Mouse (Mus musculus): Measurements from ENCODE around the gene Irak4. TPM values are rescaled to one million over a fixed set of nuclear protein-coding genes. Genes with fewer than 3 reads are reported as not detected.

Gene Irak4
- 2.6 and 2.8 TPM in 2 replicates for polyA plus RNA-seq (2016; fragmentation: Nextera tagmentation; extraction: Ambion mirVana)

GRCm38 (mm10) chr15:94543409-94544051 is at the start of gene Irak4, which contains the start of gene Pus7l:
Gene Irak4 (plus strand): TSS chr15:94543643.
Gene Pus7l (minus strand): TSS chr15:94543547.
- H3K9ac ChIP-seq = peak within 1 kb of the TSS; percentile 60
- H3K4me1 ChIP-seq = peaks cover 5% of the 10 kb centered on the region; the same call in 1 of the 2 replicates
- H3K9me3 ChIP-seq = no peaks in the 10 kb centered on the region
- H3K27me3 ChIP-seq = no peaks in the 10 kb centered on the region
- no peaks in the 10 kb centered on the region for H3K36me3 ChIP-seq (replicated peaks)
- peak within 1 kb of the TSS; percentile 56 for H3K4me3 ChIP-seq (replicated peaks)
- no peak within 1 kb of the TSS for H3K27ac ChIP-seq
- WGBS = 0% methylated on average over 45 of the region's 45 CpGs
- peak within 1 kb of the TSS; percentile 67 for H3K4me2 ChIP-seq
- peak; percentile 98 for ATAC-seq (ENCODE audit: low FRiP score)

DNA sequence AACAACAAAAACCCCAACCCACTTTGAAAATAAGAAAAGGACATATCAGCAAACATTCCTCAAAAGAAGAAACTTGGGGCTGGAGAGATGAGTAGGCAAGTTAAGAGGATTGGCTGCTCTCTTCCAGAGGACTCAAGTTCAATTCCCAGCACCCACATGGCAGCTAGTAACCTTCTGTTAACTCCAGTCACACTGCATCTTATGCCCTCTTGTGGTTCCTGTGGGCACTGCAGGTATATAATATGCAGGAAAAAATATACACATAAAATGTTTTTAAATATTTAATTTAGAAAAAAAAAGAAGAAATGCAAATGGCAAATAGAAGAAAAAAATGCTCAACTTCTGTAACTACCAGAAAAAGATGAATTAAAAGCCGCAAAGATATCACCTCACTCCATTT is 49.0 kb upstream of the Irak4 start:
- no peak for ATAC-seq (ENCODE audit: low FRiP score)
- no peaks in the 10 kb centered on the region for H3K4me1 ChIP-seq
- WGBS = 95% methylated on average over 1 of the region's 1 CpGs

DNA sequence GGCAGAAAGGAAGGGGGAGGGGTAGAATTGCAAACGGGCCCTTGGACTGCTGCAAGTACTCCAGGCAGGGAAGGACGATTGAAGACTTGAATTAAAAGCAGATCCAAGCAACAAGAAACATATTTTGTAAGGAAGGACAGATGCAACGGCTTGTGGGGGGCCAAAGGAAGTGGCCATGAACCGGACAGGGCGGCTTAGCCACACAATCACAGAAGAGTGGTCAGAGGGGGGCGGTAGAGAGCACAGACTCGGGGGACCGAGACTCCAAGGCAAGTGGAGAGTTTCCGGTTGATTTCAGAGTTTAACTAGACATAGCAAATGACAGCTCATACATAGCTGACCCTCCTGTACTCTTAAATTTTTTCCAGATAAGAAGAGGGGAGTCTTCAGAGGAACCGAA is 47.5 kb upstream of the Irak4 start:
- no peaks in the 10 kb centered on the region for H3K27me3 ChIP-seq
- H3K4me2 ChIP-seq = no peak overlapping the region
- H3K9ac ChIP-seq = no peak overlapping the region
- WGBS = 72% methylated on average over 10 of the region's 10 CpGs
- H3K4me1 ChIP-seq = no peaks in the 10 kb centered on the region
- H3K36me3 ChIP-seq (replicated peaks) = no peaks in the 10 kb centered on the region
- no peak overlapping the region for H3K27ac ChIP-seq
- no peak overlapping the region for H3K4me3 ChIP-seq (replicated peaks)
- 0 out of 2 replicates have a peak, but pooled peaks cover 3% of the 10 kb centered on the region for H3K9me3 ChIP-seq
- ATAC-seq (ENCODE audit: low FRiP score) = no peak

More for the DNA sequence above, 49.0 kb upstream of the Irak4 start:
- H3K4me2 ChIP-seq = no peak overlapping the region
- no peak overlapping the region for H3K9ac ChIP-seq
- no peak overlapping the region for H3K27ac ChIP-seq
- H3K9me3 ChIP-seq = 0 out of 2 replicates have a peak, but pooled peaks cover 3% of the 10 kb centered on the region
- H3K27me3 ChIP-seq = no peaks in the 10 kb centered on the region
- no peaks in the 10 kb centered on the region for H3K36me3 ChIP-seq (replicated peaks)
- no peak overlapping the region for H3K4me3 ChIP-seq (replicated peaks)

GRCm38 (mm10) chr15:94499260-94499659 is 44.2 kb upstream of the Irak4 start:
- no peak overlapping the region for H3K4me2 ChIP-seq
- 0 out of 2 replicates have a peak, but pooled peaks cover 3% of the 10 kb centered on the region for H3K9me3 ChIP-seq
- no peaks in the 10 kb centered on the region for H3K27me3 ChIP-seq
- 78% methylated on average over 1 of the region's 1 CpGs for WGBS
- H3K36me3 ChIP-seq (replicated peaks) = no peaks in the 10 kb centered on the region
- H3K9ac ChIP-seq = no peak overlapping the region
- no peak overlapping the region for H3K27ac ChIP-seq
- H3K4me3 ChIP-seq (replicated peaks) = no peak overlapping the region
- peaks cover 9% of the 10 kb centered on the region for H3K4me1 ChIP-seq
- no peak for ATAC-seq (ENCODE audit: low FRiP score)

GRCm38 (mm10) chr15:94503451-94504215 is 39.8 kb upstream of the Irak4 start:
- Histone ChIP-seq H3K9me3 (no peaks in the 10 kb centered on the region), H3K36me3 (replicated peaks) (no peaks in the 10 kb centered on the region), H3K4me2 (no peak overlapping the region), H3K4me3 (replicated peaks) (no peak overlapping the region), H3K27me3 (no peaks in the 10 kb centered on the region), H3K27ac (no peak overlapping the region), H3K4me1 (peaks cover 13% of the 10 kb centered on the region), H3K9ac (no peak overlapping the region)
- no peak for ATAC-seq (ENCODE audit: low FRiP score)
- WGBS = 76% methylated on average over 12 of the region's 12 CpGs

- H3K4me3 ChIP-seq (replicated peaks) = no peak overlapping the region
- no peak for ATAC-seq (ENCODE audit: low FRiP score)
- H3K27me3 ChIP-seq = no peaks in the 10 kb centered on the region
- no peak overlapping the region for H3K9ac ChIP-seq
- no peaks in the 10 kb centered on the region for H3K36me3 ChIP-seq (replicated peaks)
- no peaks in the 10 kb centered on the region for H3K4me1 ChIP-seq
- H3K9me3 ChIP-seq = no peaks in the 10 kb centered on the region
- 75% methylated on average over 16 of the region's 16 CpGs for WGBS
- no peak overlapping the region for H3K27ac ChIP-seq
- H3K4me2 ChIP-seq = no peak overlapping the region
Measured at GRCm38 (mm10) chr15:94517913-94518491, 25.4 kb upstream of the Irak4 start.

DNA sequence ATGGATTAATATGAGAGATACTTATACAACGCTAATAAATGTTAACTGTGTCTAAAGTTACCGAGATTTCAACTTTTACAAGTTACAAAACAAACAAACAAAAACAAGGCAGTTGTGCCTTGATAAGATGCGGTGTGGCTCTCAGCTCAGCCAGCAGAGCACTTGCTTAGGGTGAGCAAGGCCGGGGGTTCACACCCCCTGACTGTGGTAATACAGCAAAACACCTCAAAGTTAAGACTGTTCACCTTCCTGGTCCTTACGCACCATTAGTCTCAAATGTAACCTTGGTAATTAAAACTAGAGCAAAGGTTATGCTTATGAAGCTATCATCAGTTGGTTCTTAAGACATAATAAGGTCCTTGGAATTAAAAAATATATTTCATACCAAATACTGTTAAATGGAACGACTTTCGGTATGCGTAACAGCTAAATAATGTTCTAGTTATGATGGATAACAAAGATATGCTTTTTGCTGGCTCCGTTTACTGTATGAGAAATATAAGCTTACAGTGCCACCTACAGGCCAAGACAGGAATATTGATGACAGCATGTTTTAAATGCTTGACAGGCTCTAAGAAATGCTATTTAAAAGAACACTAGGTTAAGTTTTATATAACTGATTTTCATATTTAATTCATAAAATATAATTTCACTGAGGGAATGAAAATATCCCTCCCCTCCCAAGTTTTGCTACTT is 23.1 kb upstream of the Irak4 start:
- H3K27me3 ChIP-seq = no peaks in the 10 kb centered on the region
- no peaks in the 10 kb centered on the region for H3K4me1 ChIP-seq
- H3K9ac ChIP-seq = no peak overlapping the region
- H3K9me3 ChIP-seq = no peaks in the 10 kb centered on the region
- H3K27ac ChIP-seq = no peak overlapping the region
- H3K36me3 ChIP-seq (replicated peaks) = no peaks in the 10 kb centered on the region
- ATAC-seq (ENCODE audit: low FRiP score) = peak; percentile 39; the same call in 1 of the 2 replicates
- 47% methylated on average over 9 of the region's 9 CpGs for WGBS
- H3K4me3 ChIP-seq (replicated peaks) = no peak overlapping the region
- H3K4me2 ChIP-seq = no peak overlapping the region

DNA sequence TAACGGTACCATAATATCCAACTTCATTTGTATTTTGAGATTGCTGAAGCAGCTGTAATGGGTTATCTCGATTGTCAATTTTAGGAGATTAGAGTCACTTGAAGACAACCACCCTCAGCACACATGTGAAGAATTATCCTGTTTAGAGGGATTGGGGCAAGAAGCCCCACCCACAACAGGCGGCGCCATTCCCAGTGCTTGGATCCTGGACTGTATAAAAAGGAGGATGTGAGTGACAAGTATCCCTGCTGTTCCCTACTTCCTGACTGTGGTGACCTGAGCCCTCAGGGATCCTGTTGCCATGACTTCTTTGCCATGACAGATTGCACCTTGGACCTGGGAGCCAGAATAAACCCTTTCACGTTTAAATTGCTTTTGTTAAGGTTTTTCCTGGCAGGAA is 22.5 kb upstream of the Irak4 start:
- no peak overlapping the region for H3K4me3 ChIP-seq (replicated peaks)
- H3K36me3 ChIP-seq (replicated peaks) = no peaks in the 10 kb centered on the region
- H3K27ac ChIP-seq = no peak overlapping the region
- no peaks in the 10 kb centered on the region for H3K27me3 ChIP-seq
- no peaks in the 10 kb centered on the region for H3K9me3 ChIP-seq
- WGBS = 79% methylated on average over 5 of the region's 5 CpGs
- no peak for ATAC-seq (ENCODE audit: low FRiP score)
- no peak overlapping the region for H3K9ac ChIP-seq
- no peak overlapping the region for H3K4me2 ChIP-seq
- H3K4me1 ChIP-seq = no peaks in the 10 kb centered on the region

GRCm38 (mm10) chr15:94523251-94523650 is 20.2 kb upstream of the Irak4 start:
- ATAC-seq (ENCODE audit: low FRiP score) = no peak

GRCm38 (mm10) chr15:94524956-94525355 is 18.5 kb upstream of the Irak4 start:
- H3K27me3 ChIP-seq = no peaks in the 10 kb centered on the region
- no peaks in the 10 kb centered on the region for H3K4me1 ChIP-seq
- H3K9me3 ChIP-seq = no peaks in the 10 kb centered on the region
- H3K27ac ChIP-seq = no peak overlapping the region
- H3K36me3 ChIP-seq (replicated peaks) = 0 out of 2 replicates have a peak, but pooled peaks cover 6% of the 10 kb centered on the region
- 90% methylated on average over 12 of the region's 12 CpGs for WGBS
- H3K4me3 ChIP-seq (replicated peaks) = no peak overlapping the region
- no peak overlapping the region for H3K9ac ChIP-seq
- no peak for ATAC-seq (ENCODE audit: low FRiP score)
- no peak overlapping the region for H3K4me2 ChIP-seq

More at GRCm38 (mm10) chr15:94523251-94523650, 20.2 kb upstream of the Irak4 start:
- 0 out of 2 replicates have a peak, but pooled peaks cover 6% of the 10 kb centered on the region for H3K36me3 ChIP-seq (replicated peaks)
- H3K9ac ChIP-seq = no peak overlapping the region
- H3K27ac ChIP-seq = no peak overlapping the region
- no peaks in the 10 kb centered on the region for H3K9me3 ChIP-seq
- H3K4me3 ChIP-seq (replicated peaks) = no peak overlapping the region
- no peaks in the 10 kb centered on the region for H3K27me3 ChIP-seq
- H3K4me2 ChIP-seq = no peak overlapping the region
- no peaks in the 10 kb centered on the region for H3K4me1 ChIP-seq
- 94% methylated on average over 28 of the region's 28 CpGs for WGBS

- no peaks in the 10 kb centered on the region for H3K27me3 ChIP-seq
- no peak overlapping the region for H3K27ac ChIP-seq
- H3K4me2 ChIP-seq = no peak overlapping the region
- H3K36me3 ChIP-seq (replicated peaks) = 0 out of 2 replicates have a peak, but pooled peaks cover 14% of the 10 kb centered on the region
- no peak for ATAC-seq (ENCODE audit: low FRiP score)
- no peaks in the 10 kb centered on the region for H3K4me1 ChIP-seq
- no peak overlapping the region for H3K9ac ChIP-seq
- no peaks in the 10 kb centered on the region for H3K9me3 ChIP-seq
- 95% methylated on average over 3 of the region's 3 CpGs for WGBS
- H3K4me3 ChIP-seq (replicated peaks) = no peak overlapping the region
Measured at GRCm38 (mm10) chr15:94530519-94530918, 12.9 kb upstream of the Irak4 start.

GRCm38 (mm10) chr15:94532306-94532705 is 11.1 kb upstream of the Irak4 start:
- Histone ChIP-seq H3K9ac (no peak overlapping the region), H3K36me3 (replicated peaks) (0 out of 2 replicates have a peak, but pooled peaks cover 11% of the 10 kb centered on the region), H3K4me1 (no peaks in the 10 kb centered on the region), H3K27ac (no peak overlapping the region), H3K9me3 (no peaks in the 10 kb centered on the region), H3K4me2 (no peak overlapping the region), H3K4me3 (replicated peaks) (no peak overlapping the region), H3K27me3 (no peaks in the 10 kb centered on the region)
- ATAC-seq (ENCODE audit: low FRiP score) = no peak
- 86% methylated on average over 5 of the region's 5 CpGs for WGBS
